Mouse (Mus musculus) gastrocnemius, adult 2 months (tissue): Measurements from ENCODE around the gene Prrc2c. TPM values are rescaled to one million over a fixed set of nuclear protein-coding genes. Genes with fewer than 3 reads are reported as not detected.

Source experiments
- DNase-seq: peaks from one replicate; pipeline ENCODE4 v3.0.0; 2022
- H3K27ac ChIP-seq: fragments of 200-600 bp; 2 replicates; pipeline ENCODE4 v1.8.1; 2022; ENCODE audit warnings: mild to moderate bottlenecking
- H3K4me3 ChIP-seq: fragments of 200-600 bp; 2 replicates; pipeline ENCODE4 v1.8.1; 2022; ENCODE audit warnings: mild to moderate bottlenecking, moderate library complexity
- CTCF ChIP-seq: fragments of 200-600 bp; IDR thresholded peaks from 2 replicates; pipeline ENCODE4 v1.8.1; 2022; ENCODE audit warnings: antibody characterized with exemption, mild to moderate bottlenecking, moderate library complexity
- intact Hi-C: fragments of 180-260 bp; cut with DNase I; formaldehyde crosslinking; loops from one replicate; pipeline ENCODE4 v1.15.1; 2025
- microRNA-seq: library from miRNA; unstranded; fragments of <30 nt; microRNA quantifications from one replicate; pipeline ENCODE4 v1.2.0, GENCODE M21; 2021
- total RNA-seq, 2 experiments: library from RNA; stranded (reverse); gene quantifications; 2 replicates each; pipeline ENCODE4 v1.2.3; 2021

Prrc2c gene
- total RNA-seq, 2 experiments from 2014 or later, result 48.5 to 62.3 TPM

GRCm38 (mm10) chr1:162625229-162625628, 115.1 kb downstream of the Prrc2c start:
- no peak for DNase-seq
- peak overlapping the region; percentile 16; the same call in 1 of the 2 replicates for H3K27ac ChIP-seq
- intact Hi-C loops, result no loop called here

GRCm38 (mm10) chr1:162623895-162624294, 116.5 kb downstream of the Prrc2c start:
- Histone ChIP-seq H3K4me3 (no peak overlapping the region), H3K27ac (no peak overlapping the region)
- intact Hi-C loops, result no loop called here
- TF ChIP-seq CTCF, result no peak
- no peak for DNase-seq

More at GRCm38 (mm10) chr1:162625229-162625628, 115.1 kb downstream of the Prrc2c start:
- H3K4me3 ChIP-seq, result no peak overlapping the region
- no peak for TF ChIP-seq CTCF

Small RNA genes within 50 kb of the gene (microRNA-seq; reads per million reads assigned to microRNA genes)
- gene Gm27616, result not detected

Other genes with a start within 250 kb of the Prrc2c start
- gene Mettl13, start 192.0 kb downstream of the Prrc2c start, total RNA-seq, result 1 to 10 TPM; 6.6 to 8.9 TPM
- gene Vamp4, start 170.0 kb downstream of the Prrc2c start, total RNA-seq, result 10 to 100 TPM; 18.3 to 21.1 TPM
- 10 to 100 TPM; 37.8 to 63.6 TPM for gene Myoc, start 101.4 kb downstream of the Prrc2c start, total RNA-seq
- gene Myocos, start 82.3 kb downstream of the Prrc2c start, total RNA-seq, result not detected
- not detected for gene Fmo4, start 73.4 kb upstream of the Prrc2c start, total RNA-seq
- 10 to 100 TPM; 13.4 to 14.1 TPM for gene Fmo1, start 126.1 kb upstream of the Prrc2c start, total RNA-seq
- gene Fmo2, start 158.2 kb upstream of the Prrc2c start, total RNA-seq, result 10 to 100 TPM; 16.3 to 17.7 TPM
- gene Fmo6, start 197.0 kb upstream of the Prrc2c start, total RNA-seq, result not detected
- gene Fmo3, start 244.0 kb upstream of the Prrc2c start, total RNA-seq, result not detected